Mouse (Mus musculus) T-helper 2 cell (primary cell): Measurements from ENCODE around the gene Zmym4.

Experiments
- in situ Hi-C: fragments of 300-600 bp; cut with MboI, MseI; formaldehyde crosslinking; loops from one replicate; pipeline ENCODE4 v1.15.1; 2025; ENCODE audit warnings: high pct_unique_total_duplicates

The Zmym4 gene

DNA sequence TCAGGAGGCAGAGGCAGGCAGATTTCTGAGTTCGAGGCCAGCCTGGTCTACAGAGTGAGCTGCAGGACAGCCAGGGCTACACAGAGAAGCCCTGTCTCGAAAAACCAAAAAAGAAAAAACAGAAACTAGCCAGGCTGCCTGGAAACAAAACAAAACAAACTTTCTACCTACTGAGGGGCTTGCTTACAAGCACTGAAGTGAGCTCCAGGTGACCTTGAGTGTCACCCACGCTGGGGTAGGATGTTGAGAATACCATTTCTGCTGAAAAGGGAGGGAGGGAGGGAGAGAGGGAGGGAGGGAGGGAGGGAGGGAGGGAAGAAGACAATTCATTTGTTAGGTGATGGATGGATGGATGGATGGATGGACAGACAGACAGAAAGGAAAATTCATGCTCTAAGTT, 24.5 kb downstream of the Zmym4 start:
- in situ Hi-C loops: no loop called here

DNA sequence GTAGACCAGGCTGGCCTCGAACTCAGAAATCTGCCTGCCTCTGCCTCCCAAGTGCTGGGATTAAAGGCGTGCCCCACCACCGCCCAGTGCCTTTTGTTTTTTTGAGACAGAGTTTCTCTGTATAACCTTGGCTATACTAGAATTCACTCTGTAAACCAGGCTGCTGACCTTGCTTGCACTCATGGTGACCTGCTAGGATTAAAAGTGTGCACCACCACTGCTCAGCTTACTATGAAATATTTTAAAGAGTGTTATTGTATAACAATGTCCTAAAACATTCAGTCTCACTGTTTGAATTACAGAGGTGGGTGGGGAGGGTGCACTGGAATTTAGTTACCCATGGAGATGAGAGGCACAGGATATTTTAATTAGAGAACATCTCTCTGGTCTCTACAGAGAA, 25.1 kb downstream of the Zmym4 start:
- in situ Hi-C loops: no loop called here

DNA sequence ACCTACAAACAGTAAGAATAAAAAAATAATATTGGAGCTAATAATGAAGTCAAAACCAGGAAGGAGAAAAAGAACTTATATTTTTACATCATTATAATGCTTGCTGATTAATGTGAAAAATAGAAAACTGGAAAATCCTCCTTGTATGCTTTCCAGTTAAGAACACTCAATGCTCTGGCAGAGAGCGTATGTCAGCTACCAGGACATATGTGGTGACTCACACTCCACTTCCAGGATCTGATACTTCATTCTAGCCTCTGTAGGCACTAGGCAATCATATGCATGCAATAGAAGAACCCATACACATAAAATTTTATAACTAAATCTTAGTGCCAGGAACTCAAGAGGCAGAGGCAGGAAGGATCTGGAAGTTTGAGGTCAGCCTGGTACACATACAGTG, 40.2 kb downstream of the Zmym4 start:
- in situ Hi-C loops: no loop called here

DNA sequence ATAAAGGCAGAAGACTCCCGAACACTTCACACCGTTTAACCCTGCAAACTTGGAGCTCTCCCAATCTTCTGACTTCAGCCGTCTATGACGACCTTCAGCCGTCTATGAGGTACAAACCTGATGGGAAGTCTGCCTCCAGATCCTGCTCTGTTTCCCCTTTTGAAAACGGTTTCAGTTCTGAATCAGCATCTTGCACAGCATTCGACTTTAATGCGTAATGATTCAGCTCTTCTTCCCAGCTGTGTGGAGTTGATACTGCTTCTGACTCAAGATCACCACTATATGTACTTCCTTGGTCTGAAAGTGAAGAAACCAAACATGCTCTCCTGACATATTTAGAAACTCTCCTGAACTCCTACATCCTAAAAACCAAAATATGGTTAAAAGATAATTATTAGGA, 78.1 kb downstream of the Zmym4 start:
- in situ Hi-C loops: no loop called here

DNA sequence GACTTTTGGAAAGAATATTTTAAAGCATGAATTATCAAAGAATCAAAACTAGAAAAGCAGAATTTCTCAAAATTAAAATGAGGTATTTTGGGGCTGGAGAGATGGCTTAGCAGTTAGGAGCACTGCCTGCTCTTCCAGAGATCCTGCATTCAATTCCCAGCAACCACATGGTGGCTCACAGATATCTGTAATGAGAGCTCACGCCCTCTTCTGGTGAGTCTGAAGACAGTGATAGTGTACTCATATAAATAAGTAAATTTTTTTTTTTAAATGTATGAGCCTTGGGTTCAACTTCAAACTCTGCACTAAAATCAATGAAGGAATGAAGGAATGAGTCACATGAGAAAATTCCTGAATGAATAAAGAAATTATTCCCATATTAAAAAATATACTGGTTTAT, 82.0 kb downstream of the Zmym4 start:
- in situ Hi-C loops: no loop called here

DNA sequence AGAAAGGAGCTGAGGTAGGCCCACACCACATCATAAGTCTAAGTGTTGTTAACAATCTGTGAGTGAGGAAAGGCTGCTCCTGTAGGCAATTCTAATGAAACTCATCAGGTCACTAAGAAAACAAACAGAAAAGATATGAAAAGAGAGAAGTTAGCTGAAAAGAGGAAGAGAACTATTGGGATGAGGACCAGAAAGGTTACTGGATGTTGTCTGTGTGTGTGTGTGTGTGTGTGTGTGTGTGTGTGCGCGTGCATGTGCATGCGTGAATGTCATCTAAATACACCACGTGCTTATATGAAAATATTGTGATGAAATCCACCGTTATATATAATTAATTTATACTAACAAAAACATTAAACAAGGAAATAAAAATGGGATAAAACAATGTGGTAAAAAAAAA, 84.3 kb downstream of the Zmym4 start:
- in situ Hi-C loops: no loop called here

DNA sequence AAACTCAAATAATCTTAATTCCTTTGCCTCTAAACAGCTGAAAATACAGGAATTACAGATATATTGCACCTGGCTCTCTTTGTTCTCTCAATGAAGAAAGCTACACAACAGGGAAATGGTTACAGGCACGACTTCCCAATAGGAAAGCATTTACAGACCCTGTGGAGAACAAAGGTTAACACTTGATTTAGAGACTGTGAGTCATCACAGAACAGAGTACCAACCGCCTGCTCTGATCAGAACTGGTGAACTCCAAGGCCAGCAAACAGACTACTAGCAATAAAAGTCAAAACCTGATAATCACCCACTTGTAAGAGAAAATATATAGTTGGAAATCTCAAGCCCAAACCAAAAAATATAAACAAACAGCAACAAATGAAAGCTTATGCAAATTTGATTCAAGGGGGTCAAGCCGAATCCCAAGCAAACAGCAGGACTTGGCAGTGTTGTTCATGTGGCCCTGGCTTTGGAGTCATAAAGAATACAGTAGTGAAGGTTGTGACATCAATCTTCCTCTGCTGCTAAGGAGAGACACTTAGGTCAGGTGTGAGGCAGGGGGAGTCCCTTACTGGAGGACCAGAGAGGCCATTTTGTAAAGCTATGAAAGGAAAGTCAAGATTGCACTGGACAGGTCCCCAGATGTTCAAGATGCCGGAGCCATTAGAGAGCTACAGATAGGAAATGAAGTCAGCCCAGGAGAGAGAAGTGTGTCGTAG, 88.2 kb downstream of the Zmym4 start:
- in situ Hi-C loops: no loop called here

DNA sequence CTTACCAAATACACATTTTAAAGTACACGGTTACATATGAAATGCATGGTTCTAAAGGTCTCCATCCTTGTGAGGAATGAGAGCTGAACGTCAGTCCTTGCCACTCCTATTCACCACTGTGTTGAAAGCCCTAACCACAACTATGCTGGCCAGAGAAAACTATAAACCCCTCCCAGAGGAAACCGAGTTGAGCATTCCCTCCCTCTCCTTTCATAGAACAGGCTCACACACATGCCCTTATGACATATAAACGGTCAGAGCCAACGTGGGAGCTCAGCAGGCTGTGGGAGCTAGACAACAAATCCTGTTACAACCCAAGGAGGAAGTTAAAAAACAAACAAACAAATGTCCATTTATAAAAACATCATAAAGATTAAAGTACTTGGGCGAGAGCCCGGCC, 95.2 kb downstream of the Zmym4 start:
- in situ Hi-C loops: no loop called here

DNA sequence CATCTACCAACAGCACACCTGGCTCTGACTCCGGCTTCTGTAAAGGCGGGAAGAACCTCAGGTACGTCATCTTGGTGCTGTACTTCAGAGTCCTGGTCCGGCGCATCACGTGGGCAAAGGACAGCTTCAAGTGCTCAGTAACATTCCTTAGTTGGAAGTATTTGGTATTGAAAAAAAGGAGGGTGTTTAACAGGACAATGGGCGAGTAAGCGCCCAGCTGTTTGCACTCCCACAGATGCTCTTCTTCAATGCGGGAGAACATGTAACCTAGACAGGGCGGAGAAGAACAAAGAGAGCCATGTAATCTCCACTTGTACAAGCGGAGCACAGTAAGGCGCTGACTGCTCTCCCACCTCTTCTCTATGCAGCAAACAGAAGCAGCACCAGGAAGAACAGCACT, 99.2 kb downstream of the Zmym4 start:
- in situ Hi-C loops: no loop called here

DNA sequence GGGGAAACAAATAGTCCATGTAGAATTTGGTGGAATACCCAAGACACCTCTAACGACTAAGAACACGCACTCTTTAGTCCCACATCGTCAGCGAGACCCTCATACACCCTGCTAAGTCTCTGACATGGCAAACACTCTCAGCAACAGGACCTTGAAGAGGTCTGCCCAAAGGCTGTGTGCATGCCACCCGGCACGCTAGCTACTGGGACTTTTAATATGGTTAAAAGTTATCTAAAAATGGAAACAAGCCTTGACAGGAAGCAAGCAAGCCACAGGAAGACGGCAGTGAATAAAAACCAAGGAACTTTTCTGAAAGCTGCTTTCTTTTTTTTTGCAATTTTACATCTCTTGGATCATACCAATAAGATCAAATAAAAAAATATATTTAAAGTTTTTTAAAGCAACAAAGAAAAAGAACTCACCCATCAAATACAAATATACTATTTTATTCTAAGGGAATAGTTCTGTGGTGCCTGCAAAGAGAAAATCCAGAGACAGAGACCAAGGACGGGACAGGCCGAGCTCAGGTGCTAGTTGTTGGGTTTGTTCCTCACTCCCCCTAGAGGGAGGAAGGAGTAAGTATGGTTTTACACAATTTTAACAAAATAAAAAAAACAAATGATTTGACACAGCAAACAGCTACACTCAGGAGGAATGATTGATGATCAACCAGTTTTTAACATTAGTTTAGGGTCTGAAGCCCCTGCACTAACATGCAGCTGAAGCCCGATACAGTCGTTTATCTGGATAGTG, 106.2 kb downstream of the Zmym4 start:
- in situ Hi-C loops: no loop called here

DNA sequence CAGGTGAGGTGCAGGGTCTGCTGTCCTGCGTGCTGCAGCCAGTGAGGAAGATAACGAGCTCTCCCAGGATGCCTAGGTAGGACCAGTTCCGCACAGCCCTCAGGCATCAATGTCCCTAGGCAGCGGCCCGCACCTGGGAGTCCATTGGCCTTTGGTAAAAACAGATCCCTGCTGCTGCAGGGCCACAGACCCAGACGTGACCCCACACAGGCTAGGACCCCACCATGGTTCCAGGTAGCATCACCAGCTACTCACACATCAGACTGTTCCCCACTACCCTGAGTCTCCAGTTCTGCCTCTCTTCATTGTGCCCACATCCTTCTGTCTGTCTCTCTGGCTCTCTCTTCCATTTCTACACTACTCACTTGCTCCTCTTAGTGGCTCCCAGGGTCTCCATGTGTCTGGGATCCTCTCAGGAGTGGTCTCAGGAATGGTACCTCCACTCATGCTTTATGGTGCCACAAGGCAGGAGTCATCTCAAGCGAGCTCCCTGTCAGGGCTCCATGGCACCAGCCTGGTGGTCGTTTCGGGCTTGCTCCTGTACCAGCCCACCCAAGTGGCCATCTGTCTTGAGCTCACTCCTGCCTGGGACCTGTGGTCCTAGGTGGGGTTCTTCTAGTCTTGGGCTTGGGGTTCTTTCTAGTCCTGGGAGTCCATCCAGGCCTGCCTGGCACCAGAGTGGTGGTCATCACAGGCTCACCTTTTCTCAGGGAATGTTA, 107.5 kb downstream of the Zmym4 start:
- in situ Hi-C loops: no loop called here

DNA sequence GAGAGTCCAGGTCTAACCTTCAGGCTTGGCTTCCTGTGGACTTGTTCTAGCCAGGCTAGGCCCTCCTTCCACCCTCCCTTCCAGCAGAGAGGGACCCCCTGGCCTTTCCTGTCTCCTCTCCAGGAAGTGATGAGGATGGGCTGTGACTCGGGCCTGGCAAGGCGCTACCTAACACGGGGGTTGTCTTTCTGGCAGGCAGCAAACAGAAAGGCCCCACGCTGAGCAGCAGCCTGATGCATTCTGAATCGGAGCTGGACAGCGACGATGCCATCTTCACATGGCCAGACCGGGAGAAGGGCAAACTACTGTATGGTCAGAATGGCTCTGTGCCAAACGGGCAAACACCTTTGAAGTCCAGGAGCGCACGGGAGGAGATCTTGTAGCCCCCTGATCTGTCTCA, 115.0 kb downstream of the Zmym4 start:
- in situ Hi-C loops: no loop called here

DNA sequence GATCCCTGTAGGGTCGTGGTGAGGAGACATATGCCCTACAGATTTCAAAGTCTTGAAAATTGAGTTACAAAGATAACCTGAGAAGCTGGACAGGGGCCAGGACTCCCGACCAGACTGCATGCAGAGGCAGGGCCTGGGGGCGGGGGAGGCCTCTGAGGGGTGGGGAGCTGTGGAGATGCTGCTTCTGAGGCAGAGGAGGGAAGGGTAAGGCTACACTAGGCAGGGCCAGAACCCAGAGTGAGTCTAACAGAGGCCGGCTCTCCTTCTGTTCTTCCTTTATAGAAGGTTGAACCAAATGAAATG, 117.2 kb downstream of the Zmym4 start:
- in situ Hi-C loops: no loop called here

DNA sequence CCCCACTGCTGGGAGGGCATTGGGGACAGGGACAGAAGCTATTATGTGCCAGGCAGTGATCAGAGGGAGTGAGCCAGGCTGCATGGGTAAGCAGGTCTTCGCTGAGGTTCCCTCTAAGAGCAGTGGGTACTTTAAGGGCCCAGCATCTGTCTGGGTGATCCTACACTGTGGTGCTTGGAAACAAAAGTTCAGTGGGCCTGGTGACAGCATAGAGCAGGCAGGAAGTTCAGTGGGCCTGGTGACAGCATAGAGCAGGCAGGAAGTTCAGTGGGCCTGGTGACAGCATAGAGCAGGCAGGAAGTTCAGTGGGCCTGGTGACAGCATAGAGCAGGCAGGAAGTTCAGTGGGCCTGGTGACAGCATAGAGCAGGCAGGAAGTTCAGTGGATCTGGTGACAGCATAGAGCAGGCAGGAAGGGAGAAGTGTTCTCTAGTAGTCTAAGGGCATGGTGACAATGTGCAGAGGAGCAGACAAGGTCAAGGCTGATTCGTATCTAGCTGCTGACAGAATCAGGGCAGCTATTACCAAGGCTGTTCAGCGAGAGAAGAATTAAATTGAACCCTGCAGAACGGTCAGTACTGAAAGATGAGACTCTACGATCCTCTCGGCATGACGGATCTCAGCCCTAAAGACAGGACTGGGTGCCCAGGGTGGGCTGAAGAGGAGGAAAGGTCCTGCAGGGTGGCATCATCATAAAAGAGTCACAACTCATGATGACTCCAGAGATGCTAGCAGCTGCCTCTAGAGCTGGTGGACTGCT, 117.7 kb downstream of the Zmym4 start:
- in situ Hi-C loops: no loop called here

DNA sequence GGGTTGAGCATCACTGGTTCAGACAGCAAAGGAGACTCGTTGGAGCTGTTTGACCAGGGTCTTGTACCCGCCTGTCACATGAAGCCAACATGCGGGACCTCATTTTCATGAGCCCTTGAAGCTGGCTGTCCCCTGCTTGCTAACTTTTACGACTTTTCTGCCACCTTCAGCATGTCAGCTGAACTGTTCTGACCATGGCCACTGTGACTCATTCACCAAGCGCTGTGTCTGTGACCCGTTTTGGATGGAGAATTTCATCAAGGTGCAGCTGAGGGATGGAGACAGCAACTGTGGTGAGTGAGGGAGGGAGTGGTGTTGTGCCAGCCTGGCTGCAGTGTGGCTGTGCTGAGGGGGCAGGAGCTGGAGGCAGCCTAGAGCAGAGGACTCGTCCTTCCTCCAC, 121.0 kb downstream of the Zmym4 start:
- in situ Hi-C loops: loop anchor here (10.0 kb wide), 1 partner anchor 222 kb away; no protein-coding TSS in a partner anchor

DNA sequence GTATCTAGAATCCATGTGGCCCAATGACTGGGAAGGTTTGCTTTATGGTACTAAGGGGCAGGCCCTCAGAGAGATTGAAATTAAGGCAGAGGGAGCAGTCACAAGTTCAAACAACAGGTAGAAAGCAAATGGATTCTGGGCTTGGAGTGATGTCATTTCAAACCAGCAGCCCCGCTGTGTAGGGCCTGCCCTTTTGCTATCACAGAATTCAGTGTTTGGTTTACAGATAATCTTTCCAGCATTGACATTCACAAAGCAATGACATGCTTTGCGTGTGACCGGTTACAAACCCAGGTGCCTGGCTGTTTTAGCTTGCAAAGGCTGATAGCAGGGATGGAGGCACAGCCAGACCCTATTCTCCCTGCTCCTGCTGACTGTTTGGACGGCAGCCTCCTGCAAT, 122.3 kb downstream of the Zmym4 start:
- in situ Hi-C loops: loop anchor here (10.0 kb wide), 1 partner anchor 221 kb away; no protein-coding TSS in a partner anchor

DNA sequence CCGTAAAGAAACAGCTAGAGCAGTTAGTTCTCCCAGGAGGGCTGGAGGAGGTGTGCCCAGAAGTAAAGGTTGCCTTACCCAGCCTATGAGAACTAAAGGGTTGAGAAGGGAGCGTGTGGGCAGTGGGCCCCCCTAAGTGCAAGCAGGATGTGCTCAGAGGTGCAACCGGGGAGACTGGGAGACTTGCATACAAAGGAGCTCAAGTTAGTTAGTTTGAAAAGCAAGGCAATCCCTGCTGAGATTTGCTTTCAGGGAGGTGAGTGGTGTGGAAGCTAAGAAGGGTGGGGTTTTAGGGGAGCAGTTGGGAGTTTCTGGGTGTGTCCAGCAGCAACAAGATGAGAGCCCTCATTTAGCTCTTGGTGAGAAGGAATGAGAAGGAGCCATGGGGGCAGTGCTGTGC, 125.0 kb downstream of the Zmym4 start:
- in situ Hi-C loops: loop anchor here (10.0 kb wide), 1 partner anchor 218 kb away; no protein-coding TSS in a partner anchor

DNA sequence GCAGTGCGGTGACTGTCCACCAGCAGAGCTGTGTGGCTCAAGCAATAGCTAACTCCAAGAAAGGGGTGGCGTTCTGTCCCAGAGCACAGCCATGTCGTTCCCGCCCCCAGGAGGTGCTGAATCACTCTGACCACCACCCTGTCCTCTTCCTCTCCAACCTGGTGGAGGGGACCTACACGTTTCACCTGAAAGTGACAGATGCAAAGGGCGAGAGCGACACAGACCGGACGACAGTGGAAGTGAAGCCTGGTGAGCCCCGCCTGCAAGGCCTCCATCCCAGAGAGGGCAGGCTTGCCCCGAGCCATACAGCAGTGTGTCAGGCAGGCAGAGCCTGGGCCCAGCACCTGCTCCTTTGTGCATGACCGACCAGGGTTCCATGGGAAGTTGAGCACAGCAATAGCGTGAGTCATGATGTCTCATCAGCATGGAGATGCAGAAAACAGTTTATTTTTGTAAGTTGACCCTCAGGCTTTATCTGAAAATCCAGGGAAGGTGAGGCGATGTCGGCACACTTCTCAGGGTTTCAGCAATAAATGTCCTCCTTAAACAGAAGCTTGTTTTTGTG, 126.9 kb downstream of the Zmym4 start:
- in situ Hi-C loops: loop anchor here (10.0 kb wide), 1 partner anchor 216 kb away; no protein-coding TSS in a partner anchor

DNA sequence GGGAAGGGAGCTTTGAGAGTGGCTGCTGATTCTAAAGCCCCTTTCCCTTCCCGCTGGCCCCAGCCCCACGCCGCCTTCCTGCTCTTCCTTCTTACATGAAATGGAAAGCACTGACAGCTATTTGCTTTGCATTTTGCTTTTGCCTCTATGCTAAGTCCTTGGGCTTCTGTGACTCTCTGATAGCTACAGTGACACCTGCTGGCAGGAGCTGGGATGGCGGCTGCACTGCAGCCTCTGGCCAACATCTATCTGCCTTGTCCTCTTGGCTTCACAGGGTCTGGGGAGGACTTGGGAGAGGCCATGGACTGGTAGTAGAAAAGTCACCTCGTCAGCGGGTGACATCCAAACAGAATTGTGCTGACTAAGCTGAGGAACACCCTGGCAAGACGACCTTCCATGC, 128.1 kb downstream of the Zmym4 start:
- in situ Hi-C loops: loop anchor here (10.0 kb wide), 1 partner anchor 215 kb away; no protein-coding TSS in a partner anchor

DNA sequence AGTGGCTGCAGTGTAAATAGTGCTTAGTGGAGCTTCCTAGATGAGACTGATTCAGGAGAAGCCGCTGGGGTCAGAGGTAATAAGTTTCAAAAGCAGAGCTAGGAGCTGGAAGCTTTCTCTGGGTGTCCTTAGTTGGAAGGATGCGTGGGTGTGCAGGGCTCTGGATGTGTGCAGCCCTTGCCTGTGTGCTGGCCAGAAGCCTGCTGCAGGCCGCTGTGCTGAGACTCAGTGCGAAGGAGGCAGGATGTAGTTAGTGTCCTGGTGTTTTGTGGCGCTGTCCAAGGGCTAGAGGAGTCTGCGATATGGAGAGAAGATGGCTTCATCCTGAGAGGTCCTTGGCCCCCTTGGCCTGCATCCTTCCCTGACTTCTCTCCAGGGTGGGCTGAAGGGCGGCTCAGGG, 129.1 kb downstream of the Zmym4 start:
- in situ Hi-C loops: no loop called here

DNA sequence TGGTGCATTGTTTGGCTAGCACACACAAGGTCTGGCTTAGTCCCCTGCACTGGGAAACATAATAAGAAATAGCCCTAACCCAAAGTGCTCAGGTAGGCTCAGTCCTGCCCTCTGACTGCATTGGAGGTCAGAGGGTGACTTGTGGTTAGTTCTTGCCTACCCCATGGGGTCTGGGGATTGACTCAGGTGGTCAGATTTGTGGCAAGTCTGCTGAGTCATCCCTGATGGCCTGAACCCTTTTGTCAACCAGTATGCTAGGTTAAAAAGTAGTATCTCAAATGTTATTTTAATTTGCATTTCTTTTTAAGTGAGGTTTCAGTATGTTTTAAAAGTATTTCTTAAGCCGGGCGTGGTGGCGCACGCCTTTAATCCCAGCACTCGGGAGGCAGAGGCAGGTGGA, 136.8 kb downstream of the Zmym4 start:
- in situ Hi-C loops: loop anchor here (5.0 kb wide), 1 partner anchor 64 kb away; no protein-coding TSS in a partner anchor

DNA sequence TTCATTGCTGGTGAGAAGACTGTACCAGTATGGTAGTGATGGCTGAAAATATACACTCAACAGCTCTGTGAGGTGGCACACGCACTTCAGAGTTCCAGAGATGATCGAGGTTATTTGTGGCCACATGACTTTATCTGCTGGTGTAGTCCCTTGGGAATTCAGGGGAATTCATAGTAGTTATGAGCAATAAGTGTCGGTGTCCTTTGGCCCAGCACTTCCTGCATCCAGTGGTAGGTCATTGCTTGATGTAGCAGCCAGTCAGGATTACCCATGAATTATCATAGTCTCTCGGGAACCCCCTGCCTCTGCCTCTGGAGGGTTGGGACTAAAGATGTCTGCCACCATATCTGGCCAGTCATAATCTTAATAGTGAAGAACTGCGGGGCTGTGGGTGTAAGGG, 144.0 kb downstream of the Zmym4 start:
- in situ Hi-C loops: no loop called here
